Mouse (Mus musculus) WW6 (cell line): ENCODE data around the gene Aebp1.

Source experiments
- DNase-seq: peaks from one replicate; pipeline ENCODE4 v3.0.0-alpha.2; 2013; ENCODE audit warnings: low read depth, low spot score

The Aebp1 gene

DNA sequence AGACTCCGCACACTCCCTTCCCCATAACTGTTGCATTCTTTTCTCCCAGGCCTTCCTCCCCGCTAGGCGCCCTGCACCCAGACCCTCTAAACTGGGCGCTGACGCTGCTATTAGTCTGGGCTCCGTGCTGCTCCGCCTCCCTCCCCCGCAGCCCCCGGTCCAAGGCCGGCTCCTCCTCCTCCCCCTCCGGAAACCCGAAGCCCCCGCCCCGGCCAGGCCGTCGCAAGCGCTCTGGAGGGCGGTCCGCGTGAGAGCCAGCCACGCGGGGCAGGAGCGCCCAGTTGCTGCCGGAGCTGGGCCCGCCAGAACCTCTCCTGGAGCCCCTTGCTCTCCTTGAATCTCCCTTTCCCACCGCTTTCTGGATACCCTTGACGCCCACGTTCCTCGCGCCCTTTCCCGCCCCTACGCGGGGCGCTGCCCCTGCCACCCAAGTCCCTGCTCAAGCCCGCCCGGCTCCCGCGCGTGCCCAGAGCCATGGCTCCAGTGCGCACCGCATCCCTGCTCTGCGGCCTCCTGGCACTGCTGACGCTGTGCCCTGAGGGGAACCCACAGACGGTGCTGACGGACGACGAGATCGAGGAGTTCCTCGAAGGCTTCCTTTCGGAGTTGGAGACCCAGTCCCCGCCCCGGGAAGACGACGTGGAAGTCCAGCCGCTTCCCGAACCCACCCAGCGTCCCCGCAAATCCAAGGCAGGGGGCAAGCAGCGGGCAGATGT lies at the start of gene Aebp1:
TSS of gene Aebp1 (plus strand) at position 270 of the 716 bp plus-strand sequence.
- no peak for DNase-seq

DNA sequence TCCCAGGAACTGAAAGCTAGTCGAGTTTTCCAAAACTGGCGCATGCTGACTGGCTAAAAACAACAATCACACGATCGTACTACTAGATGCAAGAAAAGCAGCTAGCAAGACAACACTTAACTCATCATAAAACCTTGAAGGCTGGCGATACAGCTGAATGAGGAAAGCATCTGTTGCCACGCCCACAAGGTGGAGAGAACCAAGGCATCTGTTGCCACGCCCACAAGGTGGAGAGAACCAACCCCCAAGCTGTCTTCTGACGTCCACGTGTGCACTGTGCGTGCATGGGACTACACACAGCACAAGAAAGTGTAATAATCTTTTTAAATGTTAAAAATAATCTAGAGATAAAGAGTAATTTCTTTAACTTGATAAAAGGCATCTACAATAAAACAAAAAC lies 48.4 kb upstream of the Aebp1 start:
- no peak for DNase-seq

DNA sequence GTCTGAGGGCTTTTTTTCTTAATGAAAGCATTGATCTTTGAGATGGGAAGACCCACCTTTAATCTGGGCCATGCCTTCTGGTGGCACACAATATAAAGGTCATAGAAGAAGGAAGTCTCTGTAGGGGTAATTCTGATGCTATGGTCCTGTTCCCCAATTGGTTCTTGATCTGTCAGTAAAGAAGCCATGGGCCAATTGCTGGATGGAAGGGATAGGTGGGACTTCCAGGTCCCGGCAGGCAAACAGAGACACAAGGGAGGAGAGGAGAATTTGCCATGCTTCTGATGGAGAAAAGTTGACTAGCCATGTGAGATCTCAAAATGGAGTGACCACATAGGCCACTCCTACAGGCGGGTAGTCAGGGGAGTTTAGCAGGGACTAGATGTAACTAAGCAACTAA lies 42.5 kb upstream of the Aebp1 start:
- no peak for DNase-seq

DNA sequence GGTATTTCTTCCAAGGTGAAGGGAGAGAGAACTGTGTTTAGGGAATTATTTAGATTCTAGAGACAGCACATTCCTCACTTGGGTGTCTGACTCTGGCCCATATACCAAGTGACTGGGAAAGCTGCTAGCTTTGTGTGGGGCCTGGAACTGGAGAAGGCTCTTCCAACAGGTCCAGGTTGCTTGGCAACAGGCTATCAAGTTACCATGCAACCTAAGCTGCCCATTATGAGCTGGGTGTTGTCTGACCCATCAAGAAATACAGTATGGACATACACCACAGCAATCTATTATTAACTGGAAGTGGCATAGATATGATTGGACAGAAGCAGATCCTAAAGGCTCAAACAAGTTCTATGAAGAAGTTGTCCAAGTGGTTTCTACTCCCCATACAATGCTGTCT lies 36.3 kb upstream of the Aebp1 start:
- DNase-seq, result no peak

DNA sequence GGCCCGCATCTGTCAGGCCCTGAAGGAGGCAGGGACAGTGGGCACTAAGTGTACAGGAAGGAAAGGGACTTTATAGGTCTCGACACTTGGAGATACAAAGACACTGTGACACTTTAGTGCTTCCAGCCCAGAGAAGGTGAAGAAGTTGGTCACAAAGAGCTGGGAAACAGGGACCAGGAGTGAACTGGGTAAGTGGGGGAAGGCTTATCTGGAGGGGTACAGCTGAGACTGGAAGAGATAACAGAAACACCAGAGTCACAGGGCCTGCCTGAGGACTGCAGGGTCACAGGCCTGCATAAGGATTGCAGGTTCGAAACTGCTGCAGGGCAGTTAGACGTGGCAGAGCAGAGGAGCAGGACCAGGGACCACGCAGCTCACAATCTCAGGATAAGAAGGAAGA lies 33.8 kb upstream of the Aebp1 start:
- no peak for DNase-seq

DNA sequence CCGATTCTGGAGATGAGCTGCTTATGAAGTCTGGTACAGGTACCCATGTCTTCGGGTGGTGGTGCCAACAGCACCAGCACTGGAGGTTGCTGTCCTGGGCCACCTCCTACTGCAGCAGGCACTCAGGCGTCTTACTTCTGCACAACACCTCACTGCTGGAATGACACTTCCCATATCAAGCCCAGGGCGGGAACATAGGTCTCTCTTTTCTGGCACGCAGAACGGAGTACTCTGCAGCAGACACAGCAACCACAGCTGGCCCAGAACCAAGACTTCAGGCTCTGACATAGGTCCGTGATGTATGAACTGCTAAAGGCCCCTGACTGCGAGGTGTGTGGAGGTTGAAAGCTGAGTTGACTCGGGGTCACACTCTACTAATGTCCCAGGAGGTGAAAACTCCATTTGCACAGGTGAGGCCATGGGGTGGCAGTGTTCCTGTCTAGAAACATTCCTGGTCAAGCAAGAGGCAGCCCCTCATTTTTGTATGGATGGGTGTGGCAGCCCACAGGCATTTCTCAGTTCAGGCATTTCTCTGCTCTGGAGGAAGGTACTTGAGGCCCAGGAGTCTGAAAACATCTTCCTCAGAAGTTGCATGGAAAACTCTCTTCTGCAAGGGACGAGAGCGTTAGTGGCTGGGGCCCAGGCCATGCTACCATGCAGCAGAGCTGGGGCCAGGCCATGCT lies 33.1 kb upstream of the Aebp1 start:
- no peak for DNase-seq

DNA sequence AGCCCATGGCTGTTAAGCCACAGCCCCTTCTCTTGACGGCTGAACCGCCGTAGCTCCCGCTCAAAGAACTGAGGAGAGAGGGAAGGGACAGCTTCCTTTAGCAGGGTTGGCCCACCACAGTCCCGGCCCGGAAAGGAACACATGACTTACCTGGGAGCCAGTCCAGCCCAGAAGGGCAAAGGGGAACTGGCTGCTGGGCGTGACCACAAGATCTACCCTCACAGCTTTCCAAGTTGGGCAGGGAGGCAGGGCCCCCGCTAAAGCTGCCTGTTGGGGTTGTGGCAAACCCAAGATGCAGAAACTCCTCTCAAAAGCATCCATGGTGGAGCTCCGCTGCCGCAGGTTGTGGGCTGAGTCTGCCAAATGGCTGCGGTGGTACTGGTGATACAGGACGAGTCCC lies 32.4 kb upstream of the Aebp1 start:
- DNase-seq, result no peak

DNA sequence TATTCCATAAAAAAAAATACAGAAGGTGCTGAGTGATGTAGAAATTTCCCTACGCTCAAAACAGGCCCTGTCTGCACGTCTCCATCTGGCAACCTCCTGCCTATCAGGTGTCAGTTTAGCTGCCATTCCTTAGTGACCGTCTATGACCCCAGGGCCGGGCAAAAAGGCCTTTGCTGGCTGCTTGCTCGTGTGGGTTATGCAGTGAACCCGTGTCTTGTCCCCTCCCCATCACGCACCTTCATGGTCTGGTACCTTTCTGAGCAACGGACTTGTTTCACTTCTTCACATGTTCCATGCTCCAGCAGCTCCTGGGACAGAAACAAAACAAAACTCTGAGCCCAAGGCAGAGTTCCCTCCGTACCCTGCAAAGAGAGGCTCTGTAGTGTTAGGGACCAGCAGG lies 27.2 kb upstream of the Aebp1 start:
- DNase-seq, result no peak

DNA sequence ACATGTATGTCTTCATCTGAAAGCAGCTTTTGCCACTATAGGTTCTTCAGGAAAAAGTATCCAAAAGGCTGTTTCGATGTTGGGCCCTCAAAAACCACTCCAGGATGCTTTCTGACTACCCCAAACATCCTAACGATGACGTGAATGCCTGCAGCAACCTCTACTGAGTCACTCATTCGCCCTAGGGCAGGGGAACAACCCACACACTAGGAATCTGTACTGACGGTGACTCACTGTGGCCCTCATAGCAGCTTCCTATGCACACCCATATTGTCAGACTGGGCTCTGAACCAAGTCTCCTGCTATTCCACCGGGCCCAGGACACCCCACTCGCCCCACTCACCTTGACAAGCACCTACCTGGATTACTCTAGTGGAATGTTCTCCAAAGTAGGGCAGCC lies 26.7 kb upstream of the Aebp1 start:
- DNase-seq, result no peak

DNA sequence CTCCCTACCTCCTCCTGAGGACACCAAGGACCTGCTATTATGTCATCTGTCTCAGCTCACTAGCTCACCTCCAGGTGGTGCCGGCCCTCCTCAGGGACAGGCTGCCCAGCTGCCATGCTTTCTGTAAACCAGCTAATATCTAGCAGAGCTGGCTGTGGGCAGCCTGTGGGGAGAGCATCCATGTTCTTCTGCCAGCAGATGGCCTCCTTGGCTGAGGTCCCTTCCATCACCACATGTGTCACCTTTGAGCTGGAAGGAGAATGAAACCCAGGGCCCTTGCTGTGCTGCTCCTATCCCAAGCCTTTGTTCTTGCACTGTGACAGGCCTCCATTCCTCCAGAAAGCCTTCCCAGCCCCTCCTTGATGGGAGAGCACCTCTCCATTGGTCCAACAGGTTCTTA lies 25.6 kb upstream of the Aebp1 start:
- no peak for DNase-seq

DNA sequence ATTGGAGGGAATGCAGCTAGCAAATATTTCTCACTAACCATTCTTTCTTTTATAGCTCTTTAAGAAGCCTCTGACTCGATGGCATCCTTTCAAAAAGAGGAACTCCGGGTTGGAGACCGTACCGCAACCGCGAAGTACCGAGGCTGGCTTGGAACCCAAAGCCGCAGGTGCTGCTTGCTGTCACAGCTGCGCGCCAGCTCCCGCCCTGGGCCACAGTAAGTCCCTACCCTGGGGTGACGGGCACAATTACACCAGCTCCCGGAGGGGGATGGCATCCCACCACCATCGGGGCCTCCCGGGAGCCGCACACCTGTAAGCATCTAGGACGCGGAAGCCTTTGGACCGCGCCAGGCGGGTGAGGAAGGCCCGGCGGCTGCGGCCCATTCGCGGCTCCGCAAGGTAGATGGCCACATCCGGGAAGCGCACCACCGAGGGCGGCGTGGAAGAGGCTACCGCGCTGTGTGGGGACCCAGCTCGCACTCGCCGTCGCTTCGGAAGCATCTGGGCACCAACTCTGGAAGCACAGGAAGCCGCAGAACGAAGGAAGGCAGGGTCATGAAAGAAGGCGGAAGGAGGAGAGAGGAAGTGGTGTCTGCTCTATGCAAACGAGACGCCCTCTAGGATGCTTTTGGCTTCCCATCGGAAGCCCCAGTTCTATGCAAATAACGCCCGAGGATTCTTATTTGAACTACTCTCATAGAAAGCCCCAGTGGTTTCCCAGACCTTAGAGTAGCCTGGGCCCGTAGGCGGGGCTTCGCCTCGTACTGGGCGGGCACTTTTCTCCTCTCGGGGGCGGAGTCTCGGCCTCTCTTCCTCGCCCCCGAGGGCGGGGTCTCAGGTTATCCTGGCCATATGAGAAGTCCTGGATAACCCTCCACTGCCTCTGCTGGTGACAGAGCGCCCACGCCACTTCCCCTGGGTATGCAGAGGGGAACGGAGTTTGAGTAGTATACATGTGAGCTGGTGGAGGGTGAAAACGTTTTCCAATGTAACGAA lies 24.2 kb upstream of the Aebp1 start, which contains the start of gene Polm:
TSS of gene Polm (minus strand) at position 766 of the 996 bp plus-strand sequence.
- peak; percentile 97 for DNase-seq

DNA sequence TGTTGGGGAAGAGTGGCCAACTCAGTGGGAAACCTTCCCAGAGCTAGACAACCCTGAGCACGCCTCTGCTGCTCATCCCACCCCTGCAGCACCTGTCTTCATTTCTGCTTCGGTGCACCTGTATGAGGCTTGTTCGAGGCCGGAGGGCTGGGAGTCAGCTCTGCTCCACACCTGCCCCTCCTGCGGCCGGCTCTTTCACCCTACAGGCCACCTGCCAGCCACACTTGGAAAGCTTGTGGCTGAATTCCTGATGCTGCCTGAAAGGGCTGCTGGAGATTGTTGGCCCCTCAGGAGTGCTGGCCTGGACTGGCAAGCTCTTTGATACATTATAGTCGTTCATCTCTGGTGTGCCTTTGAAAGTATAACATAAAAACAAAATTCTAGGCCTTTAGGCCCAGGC lies 21.4 kb upstream of the Aebp1 start:
- DNase-seq, result no peak

DNA sequence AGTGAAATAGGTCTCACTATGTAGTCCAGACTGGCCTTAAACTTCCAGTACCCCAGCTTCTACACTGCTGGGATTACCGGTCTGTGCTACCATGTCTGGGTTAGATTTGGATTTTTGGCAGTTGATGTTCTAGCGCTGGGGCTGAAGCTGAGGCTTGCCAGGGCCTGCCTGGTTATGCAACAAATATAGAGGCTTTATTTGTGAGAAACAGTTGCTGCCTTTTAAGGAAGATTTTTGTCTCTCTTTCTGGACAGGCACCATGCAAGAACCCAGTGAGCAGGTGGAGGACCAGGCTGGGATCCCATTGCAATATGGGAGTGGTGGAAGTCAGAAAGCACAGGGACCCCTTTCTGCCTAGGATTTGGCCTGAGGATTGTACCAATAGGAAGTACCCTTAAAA lies 20.0 kb upstream of the Aebp1 start:
- no peak for DNase-seq

DNA sequence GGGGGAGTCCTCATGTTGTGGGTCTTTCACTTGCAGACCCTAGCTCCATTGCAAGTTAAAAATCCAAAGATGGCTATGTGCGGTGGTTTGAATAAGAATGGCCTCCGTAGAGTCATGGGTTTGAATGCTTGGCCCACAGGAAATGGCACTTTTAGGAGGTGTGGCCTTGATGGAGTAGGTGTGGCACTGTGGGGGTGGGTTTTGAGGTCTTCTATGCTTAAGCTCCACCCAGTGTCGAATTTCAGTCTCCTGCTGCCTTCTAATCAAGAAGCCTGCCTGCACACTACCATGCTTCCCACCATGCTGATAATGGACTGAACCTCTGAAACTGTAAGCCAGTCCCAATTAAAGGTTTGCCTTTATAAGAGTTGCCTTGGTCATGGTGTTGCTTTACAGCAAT lies 18.6 kb upstream of the Aebp1 start:
- DNase-seq, result no peak

DNA sequence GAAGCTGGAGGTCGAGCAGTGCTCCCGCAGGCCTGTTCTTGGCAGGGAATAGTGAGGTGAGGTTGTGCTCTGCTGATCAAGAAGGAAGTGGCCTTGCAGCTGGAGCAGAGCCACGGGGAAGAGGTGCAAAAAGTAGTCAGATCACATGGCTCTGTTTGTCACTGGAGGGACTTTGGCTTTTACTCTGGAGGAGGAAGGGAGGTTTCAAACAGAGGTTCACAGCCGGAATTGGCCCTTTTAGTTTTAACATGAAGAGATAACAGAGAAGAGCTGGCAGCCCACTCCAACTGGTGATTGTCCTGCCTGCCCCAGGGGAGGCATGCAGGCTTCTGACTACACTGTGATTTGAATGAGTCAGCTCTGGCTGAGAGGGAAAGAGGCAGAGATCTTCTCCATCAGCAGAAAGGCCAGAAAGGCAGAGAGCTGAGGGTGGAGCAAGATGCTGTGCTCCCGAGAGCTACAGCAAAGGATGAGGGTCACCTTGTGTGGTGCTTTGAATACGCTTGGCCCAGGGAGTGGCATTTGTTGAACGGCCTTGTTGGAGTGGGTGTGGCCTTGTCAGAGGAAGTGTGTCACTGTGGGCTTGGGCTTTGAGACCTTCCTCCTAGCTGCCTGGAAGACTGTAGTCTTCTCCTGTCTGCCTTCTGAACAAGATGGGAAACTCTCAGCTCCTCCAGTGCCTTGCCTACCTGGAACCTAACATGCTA lies 15.0 kb upstream of the Aebp1 start:
- no peak for DNase-seq

DNA sequence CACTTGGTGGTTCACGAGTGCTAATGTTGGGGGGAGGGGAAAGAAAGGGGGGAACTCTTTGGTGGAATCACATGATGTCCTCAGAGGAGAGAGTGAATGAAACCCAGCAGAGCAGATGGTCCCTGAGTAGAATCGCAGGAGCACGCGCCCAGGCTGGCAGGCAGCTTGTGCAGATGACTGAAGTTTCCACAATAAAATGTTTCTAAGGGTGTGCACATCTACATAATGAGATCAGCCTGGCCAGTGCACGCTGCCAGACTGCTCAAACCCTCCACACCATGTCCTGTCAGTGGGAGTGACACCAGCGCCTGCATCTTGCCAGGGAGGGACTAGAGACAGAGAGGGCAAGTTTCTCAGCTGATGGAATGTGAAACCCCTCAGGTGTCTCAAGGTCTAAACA lies 13.0 kb upstream of the Aebp1 start:
- DNase-seq, result no peak

DNA sequence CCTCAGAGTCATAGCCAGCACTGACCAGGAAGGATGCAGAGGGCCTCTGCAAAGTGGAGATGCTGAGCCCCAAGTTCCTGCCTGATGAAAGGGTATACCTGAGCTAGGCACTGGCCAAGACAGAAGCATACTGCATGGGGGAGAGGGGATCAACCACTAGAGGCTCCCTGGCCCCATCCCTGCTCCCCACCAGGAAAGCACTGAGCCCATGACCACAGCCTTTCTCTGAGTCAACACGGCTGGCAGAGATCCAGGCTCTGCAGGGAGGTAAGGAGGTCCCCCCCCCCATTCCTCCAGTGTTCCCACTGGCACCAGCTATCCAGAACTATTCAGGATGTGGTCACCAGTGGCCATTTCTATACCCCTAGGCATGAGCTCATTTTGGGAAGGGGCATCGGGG lies 12.4 kb upstream of the Aebp1 start:
- no peak for DNase-seq

DNA sequence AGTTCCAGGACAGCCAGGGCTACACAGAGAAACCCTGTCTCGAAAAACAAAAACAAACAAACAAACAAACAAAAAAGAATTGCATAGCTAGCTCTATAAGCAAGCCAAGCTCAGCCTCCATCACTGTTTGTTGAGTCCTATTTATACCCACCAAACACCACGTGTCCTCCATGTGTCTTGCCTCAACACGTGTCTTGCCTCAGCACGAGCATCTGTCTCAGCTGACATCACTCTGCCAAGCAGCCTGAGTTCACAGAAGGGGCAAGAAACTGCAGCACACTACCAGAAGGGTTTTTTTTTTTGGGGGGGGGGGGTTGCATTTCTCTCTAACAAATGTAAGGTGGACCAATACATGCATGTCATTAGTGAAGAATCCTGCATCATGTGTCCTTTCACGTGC lies 11.3 kb upstream of the Aebp1 start:
- DNase-seq, result no peak

DNA sequence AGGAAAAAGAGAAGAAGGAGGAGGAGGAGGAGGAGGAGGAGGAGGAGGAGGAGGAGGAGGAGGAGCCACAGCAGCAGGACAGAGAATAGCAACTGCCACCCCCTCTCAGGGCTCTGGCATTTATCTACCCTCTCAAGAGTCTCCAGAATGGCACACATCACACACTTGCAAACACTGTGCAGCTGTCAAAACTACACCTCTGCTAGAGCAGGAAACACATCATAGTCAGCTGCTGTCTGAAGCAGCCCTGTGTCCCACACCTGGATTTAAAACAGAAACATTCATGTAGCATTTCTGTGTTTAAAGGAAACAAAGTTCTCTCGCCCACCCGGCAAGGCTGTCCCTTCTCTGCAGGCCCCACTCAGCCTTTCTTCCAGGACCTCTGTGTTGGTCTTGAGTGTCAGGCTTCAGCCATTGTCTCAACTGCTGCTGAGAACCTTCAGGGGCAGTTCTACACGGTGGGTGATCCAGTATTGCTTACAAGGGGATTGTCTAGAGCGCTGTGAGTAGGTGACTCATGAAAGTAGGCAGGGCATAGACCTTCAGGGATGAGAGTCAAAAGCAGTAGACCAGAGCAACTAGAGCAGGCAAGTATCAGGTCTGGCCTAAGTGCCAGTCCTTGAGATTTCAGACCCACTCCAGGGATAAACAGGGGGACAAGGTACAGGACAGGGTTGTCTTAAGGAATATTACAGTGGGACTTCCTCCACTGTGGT lies 10.6 kb upstream of the Aebp1 start:
- no peak for DNase-seq

DNA sequence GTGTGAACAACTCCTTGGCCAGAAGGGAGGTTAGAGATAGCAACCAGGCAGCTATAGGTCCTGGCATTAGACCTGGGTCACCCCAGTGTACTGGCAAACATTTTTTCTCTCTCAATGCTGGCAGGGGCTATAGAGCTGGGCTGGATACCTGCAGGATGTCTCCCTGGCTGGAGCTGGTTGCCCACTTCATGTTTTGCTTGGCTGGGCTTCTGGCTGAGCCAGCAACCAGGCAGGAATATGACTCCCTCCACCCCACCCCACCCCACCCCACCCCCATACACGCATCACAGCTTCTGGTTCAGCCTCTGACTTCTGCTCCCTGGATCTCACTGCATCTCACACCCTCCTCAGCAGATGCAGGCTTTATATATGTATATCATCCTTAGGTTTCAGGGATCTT lies 9.4 kb upstream of the Aebp1 start:
- DNase-seq, result no peak

DNA sequence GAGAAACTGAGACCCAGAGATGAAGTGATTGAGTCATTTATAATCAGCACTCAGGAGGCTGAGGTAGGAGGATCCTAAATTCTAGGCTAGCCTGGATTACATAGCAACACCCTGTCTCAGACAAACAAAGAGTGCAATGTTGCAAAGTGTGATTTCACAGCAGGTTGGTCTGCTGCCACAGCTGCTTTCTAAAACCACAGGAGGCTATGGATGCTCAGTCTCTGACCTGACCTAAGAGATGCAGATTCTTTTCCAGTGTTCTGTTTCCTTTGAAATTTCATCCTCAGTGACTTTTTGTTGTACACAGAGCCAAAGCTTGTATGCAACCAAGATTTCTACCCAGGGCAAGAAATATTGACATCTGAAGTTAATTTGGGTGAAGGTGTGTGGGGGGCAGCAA lies 6.3 kb upstream of the Aebp1 start:
- no peak for DNase-seq
